Mouse (Mus musculus) right cerebral cortex, adult 18-20 months (tissue): ENCODE results near the gene Ablim1.

Experiments
- DNase-seq: peaks from one replicate; pipeline ENCODE4 v3.0.0; 2022; ENCODE audit warnings: mixed read lengths

Gene Ablim1

DNA sequence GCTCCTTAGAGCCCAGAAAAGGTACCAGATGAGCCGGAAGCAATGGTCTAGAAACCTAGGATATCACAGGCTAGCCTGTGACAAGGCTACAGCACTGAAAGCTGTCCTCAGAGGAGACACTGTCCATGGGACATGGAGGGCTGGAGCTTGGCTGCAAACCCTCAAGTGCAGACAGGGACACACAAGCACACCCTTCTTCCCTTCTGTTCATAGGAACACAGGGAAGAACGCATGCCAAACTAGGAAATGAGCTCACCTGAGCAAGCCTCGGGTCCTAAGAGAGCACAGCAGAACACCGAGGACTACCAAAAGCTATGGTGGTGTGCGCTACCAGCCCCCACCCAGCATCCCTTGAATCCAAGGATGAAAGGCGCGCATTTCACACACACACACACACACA, 262.7 kb downstream of the Ablim1 start:
- DNase-seq: no peak

DNA sequence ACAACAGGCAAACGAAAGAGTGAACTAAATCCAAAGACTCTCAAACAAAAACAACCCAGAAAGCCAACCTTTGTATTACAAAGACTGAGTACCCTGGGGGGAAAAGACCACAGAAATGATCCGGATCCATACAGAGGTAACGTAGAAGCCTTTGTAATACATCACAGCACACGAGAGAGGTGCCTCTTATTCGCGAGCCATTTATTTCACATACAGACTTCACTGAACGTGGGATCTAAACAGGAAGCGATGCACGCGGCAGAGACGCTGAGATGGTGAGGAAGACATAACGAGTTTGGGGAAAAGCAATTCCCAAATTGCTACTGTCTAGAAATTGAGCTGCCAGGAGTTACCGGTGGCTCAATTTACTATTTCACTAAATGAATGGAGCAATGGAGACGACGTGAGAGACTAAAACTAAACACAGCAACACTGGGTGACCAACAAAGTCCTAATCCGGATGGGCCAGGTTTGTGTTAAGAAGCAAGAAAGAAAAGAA, 265.1 kb downstream of the Ablim1 start:
- no peak for DNase-seq

DNA sequence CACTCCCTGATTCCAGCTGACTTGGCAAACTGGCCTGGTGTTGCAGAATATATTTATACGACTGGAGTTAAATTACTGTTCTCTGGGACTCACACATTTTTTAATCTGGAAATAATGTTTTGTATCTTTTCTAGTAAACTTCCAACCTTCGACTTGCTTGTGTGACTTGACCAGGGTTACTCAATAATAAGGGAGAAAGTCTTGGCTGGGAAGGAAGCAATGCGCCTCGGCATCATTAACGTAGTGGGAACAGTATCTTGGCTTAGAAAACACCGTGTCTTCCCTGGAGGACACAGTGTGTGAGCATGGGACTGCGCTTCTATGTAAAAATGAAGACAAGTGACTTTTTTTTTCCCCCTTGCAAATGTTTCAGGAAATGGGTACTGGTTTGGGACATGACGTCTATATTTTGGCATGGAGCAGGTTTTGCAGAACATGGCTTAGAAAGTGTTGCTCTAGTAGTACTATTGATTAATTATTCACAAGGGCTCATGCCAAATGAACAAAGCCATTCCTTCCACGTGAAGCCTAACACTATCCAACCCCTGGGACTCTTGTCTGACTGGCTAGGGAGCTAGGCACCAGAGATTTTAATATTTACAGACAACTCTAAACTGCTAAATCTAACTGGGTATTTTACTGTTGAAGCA, 266.9 kb downstream of the Ablim1 start:
- DNase-seq: no peak

DNA sequence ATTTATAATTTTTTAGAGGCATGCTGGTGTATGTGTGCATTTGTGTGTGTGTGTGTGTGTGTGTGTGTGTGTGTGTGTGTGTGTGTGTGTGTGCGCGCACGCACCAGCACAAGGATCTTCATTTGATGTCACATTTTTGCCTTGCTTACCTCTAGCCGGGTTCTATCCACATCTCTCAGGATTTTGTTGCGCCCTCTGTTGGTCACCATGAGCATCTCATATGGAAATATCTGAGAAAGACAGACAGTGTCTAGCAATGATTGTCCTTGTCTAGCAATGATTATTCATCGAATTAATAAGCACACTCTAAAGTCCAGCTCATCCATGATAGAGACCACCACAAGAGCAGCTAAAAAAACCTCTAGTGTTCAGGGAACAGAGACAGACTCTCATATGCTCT, 275.5 kb downstream of the Ablim1 start:
- no peak for DNase-seq

GRCm38 (mm10) chr19:57036860-57037259, 277.9 kb downstream of the Ablim1 start:
- no peak for DNase-seq

- peak; percentile 65 for DNase-seq
Observed at GRCm38 (mm10) chr19:57031582-57031981, 283.1 kb downstream of the Ablim1 start.

GRCm38 (mm10) chr19:57029461-57029860, 285.3 kb downstream of the Ablim1 start:
- no peak for DNase-seq

GRCm38 (mm10) chr19:57028327-57029179, 286.2 kb downstream of the Ablim1 start:
- DNase-seq: no peak

GRCm38 (mm10) chr19:57026501-57026900, 288.2 kb downstream of the Ablim1 start:
- no peak for DNase-seq

DNA sequence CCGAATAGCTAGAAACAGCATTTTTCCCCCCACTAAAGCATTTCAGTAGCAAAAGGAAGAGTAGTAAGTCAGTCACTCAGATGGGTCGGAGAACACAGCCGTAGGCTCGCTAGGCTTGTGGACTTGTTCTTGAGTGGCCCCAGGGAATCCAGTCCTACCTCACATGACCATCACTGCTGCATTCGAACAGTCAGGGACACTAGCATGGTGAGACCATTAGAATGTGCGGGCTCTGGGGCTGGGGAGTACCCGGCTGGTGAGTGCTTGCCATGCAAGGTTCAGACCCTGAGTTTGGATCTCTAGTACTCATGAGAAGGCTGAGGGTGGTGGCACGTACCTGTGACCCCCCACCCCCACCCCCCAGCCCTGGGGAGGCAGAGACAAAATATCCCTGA, 296.9 kb downstream of the Ablim1 start:
- DNase-seq: no peak

DNA sequence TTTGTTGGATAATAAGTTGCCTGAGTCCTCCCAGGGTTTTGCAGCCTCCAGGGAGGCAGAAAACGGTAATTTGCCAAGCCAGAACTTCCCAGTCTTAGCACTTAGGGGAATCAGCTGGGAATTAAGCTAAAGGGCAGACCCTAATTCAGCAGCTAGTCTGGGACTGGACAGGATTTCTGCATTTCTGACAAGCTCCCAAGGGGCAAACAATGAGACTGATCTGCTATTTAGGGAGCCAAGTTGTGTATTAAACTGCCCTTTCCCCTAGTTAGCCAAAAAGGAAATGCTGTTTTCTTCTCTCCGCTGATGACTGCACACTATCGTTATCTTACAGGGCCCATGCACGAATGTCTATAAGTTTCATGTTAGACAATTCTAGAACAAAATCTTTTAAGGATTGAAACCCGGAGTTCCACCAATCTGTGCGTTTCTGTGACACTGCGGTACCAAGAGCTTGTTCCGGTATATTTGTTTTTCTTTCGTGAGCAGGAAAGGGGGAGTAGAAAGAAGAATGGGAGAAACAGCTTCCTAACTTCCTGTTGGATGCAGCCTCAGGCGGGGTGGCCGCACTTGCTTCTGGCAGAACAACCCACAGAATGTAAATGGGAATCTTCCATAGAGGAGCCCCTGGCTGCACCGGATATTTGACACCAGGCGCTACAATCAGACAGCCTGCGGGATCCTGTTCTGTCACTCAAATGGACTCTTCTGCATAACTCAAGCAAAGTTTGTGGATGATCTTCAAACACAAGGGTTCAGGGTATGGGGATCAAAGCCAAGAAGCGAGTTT, 297.5 kb downstream of the Ablim1 start:
- no peak for DNase-seq

GRCm38 (mm10) chr19:57014808-57015207, 299.9 kb downstream of the Ablim1 start:
- DNase-seq: no peak

DNA sequence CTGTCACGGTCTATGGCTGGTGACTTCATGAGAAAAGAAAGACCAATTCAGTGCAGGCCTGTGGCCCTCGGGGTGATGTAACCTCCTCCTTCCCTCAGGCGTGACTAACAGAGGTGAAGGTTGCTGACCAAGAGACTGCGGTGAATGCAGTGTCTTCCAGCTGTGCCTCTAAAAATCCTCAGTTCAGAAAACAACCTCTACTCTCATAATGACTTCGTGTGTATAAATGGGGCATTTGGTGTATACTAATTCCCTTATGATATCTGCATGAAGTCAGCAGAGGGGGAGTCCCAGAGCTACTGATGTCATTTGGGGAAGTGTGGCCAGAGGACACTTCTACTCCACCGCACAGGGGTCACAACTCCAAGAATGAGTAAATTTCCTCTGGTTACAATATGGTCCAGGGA, 301.4 kb downstream of the Ablim1 start:
- no peak for DNase-seq

DNA sequence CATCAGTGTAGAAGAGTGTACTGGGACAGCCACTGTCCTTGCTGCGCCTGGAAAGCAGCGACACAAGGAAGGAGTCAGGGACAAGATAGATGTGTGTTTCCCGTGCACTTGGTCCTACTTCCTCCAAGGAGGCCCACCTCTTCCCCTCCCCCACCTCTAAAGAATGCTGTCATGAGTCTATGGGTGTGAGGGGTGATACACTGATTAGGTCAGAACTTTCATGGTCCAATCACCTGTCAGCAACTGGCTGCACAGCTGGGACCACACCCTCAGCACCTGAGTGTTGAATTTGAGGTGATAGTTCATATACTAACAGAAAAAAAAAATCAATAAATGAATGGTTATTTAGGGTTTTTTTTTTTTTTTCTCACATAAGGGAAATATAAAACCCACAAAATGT, 302.7 kb downstream of the Ablim1 start:
- no peak for DNase-seq

GRCm38 (mm10) chr19:57010064-57010463, 304.7 kb downstream of the Ablim1 start:
- no peak for DNase-seq

- DNase-seq: no peak
Observed at GRCm38 (mm10) chr19:57009653-57010052, 305.1 kb downstream of the Ablim1 start.

GRCm38 (mm10) chr19:57007781-57008710, 306.7 kb downstream of the Ablim1 start, which contains the start of gene Afap1l2:
TSS of gene Afap1l2 (minus strand) at chr19:57008228.
- DNase-seq: peak; percentile 43

GRCm38 (mm10) chr19:57007291-57007690, 307.4 kb downstream of the Ablim1 start:
- peak; percentile 33 for DNase-seq

DNA sequence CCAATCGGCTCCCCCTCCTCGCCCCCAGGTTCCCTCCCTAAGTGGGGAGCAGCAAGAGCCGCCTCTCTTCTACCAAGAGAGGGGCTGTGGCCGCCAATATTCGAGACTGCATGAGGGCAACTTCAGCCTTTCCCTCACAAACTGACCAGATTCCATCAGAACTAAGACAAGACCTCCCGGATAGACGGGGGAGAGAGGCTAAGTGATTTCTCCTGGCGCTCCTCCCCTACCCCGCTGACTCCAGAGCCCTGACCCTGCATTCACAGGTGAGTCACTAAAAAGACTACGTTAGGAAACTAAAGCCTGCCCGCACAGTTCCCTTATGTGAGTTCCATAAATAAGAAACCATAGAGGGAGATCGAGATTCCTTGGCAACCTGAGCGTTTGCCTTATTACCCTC, 307.9 kb downstream of the Ablim1 start:
- no peak for DNase-seq

- DNase-seq: no peak
Observed at GRCm38 (mm10) chr19:57005062-57005461, 309.7 kb downstream of the Ablim1 start.

- DNase-seq: peak; percentile 31
Observed at GRCm38 (mm10) chr19:57003460-57003810, 311.3 kb downstream of the Ablim1 start.
